Mouse (Mus musculus) liver, embryonic 11.5 days (tissue): ENCODE results near the gene Tekt4. TPM values are rescaled to one million over a fixed set of nuclear protein-coding genes. Genes with fewer than 3 reads are reported as not detected.

Source experiments
- ATAC-seq: fragments of 200-750 bp; cut with Nextera tagmentation; replicated peaks from 2 replicates; pipeline ENCODE4 v1.8.0; 2017; ENCODE audit warnings: moderate number of reproducible peaks, mild to moderate bottlenecking, moderate TSS enrichment, moderate library complexity; ENCODE audit not compliant: low FRiP score
- DNase-seq: peaks from one replicate; pipeline ENCODE4 v3.0.0-alpha.2; 2017; ENCODE audit warnings: low spot score
- H3K27ac ChIP-seq: fragments of 300-500 bp; sonication (generic); 2 replicates; pipeline ENCODE4 v1.5.1; 2014; ENCODE audit warnings: mild to moderate bottlenecking, low read depth, low read length, control low read depth
- H3K27me3 ChIP-seq: fragments of 300-500 bp; sonication (generic); replicated peaks from 2 replicates; pipeline ENCODE4 v1.6.1; 2014; ENCODE audit warnings: low read length, mixed read lengths; ENCODE audit not compliant: control insufficient read depth, insufficient read depth
- H3K36me3 ChIP-seq: fragments of 300-500 bp; sonication (generic); 2 replicates; pipeline ENCODE4 v1.6.1; 2014; ENCODE audit warnings: mild to moderate bottlenecking, low read length, moderate library complexity, mixed read lengths; ENCODE audit not compliant: control insufficient read depth, insufficient read depth
- H3K4me1 ChIP-seq: fragments of 300-500 bp; sonication (generic); replicated peaks from 2 replicates; pipeline ENCODE4 v1.6.1; 2014; ENCODE audit warnings: low read length, mixed read lengths; ENCODE audit not compliant: control insufficient read depth, insufficient read depth
- H3K4me2 ChIP-seq: fragments of 300-500 bp; sonication (generic); 2 replicates; pipeline ENCODE4 v1.6.1; 2014; ENCODE audit warnings: mild to moderate bottlenecking, control low read depth, moderate library complexity
- H3K4me3 ChIP-seq: fragments of 300-500 bp; sonication (generic); 2 replicates; pipeline ENCODE4 v1.5.1; 2014; ENCODE audit warnings: low read depth, low read length, control low read depth
- H3K9ac ChIP-seq: fragments of 300-500 bp; sonication (generic); 2 replicates; pipeline ENCODE4 v1.6.1; 2014; ENCODE audit warnings: low read depth, low read length, control low read depth
- H3K9me3 ChIP-seq: fragments of 300-500 bp; sonication (generic); 2 replicates; pipeline ENCODE4 v1.6.1; 2016; ENCODE audit warnings: low read length, inconsistent platforms, mixed read lengths; ENCODE audit not compliant: control insufficient read depth
- WGBS: fragments of 180-500 bp; shearing (Covaris S2); extraction: QIAGEN DNeasy Blood & Tissue Kit; methylation state at CpG from one replicate; pipeline ENCODE4 v1.1.7; 2014; 5-methylcytosine and 5-hydroxymethylcytosine counted together
- polyA plus RNA-seq: library from polyadenylated mRNA; unstranded; fragments of >200 nt; fragmentation: Nextera tagmentation; extraction: Ambion mirVana; gene quantifications from 2 replicates; pipeline ENCODE4 v1.2.1, GENCODE M21; 2014

Tekt4 gene
- polyA plus RNA-seq, 1 experiment from 2014 or later = not detected

- WGBS = 60% methylated on average over 7 of the region's 7 CpGs
- H3K4me3 ChIP-seq = no peak overlapping the region
- H3K4me1 ChIP-seq = no peaks in the 10 kb centered on the region
- H3K9me3 ChIP-seq = no peaks in the 10 kb centered on the region
- no peaks in the 10 kb centered on the region for H3K36me3 ChIP-seq
- no peak for ATAC-seq
- H3K9ac ChIP-seq = no peak overlapping the region
- DNase-seq = no peak
- H3K4me2 ChIP-seq = no peak overlapping the region
- H3K27ac ChIP-seq = no peak overlapping the region
- no peaks in the 10 kb centered on the region for H3K27me3 ChIP-seq
These were observed 54.6 kb downstream of the Tekt4 start for GRCm38 (mm10) chr17:25508860-25509577.

GRCm38 (mm10) chr17:25510074-25510830 lies 55.8 kb downstream of the Tekt4 start:
- 74% methylated on average over 10 of the region's 10 CpGs for WGBS
- DNase-seq (no peak), ATAC-seq (no peak)
- Histone ChIP-seq H3K27ac (no peak overlapping the region), H3K36me3 (no peaks in the 10 kb centered on the region), H3K9ac (no peak overlapping the region), H3K4me2 (no peak overlapping the region), H3K27me3 (no peaks in the 10 kb centered on the region), H3K4me1 (no peaks in the 10 kb centered on the region), H3K4me3 (no peak overlapping the region), H3K9me3 (no peaks in the 10 kb centered on the region)

- DNase-seq (no peak), ATAC-seq (no peak)
- Histone ChIP-seq H3K9ac (no peak overlapping the region), H3K27ac (no peak overlapping the region), H3K4me1 (no peaks in the 10 kb centered on the region), H3K4me3 (no peak overlapping the region), H3K36me3 (no peaks in the 10 kb centered on the region), H3K4me2 (no peak overlapping the region), H3K9me3 (no peaks in the 10 kb centered on the region), H3K27me3 (no peaks in the 10 kb centered on the region)
- WGBS = 62% methylated on average over 3 of the region's 3 CpGs
These were observed 57.5 kb downstream of the Tekt4 start for GRCm38 (mm10) chr17:25511876-25512275.

- Histone ChIP-seq H3K36me3 (no peaks in the 10 kb centered on the region), H3K4me2 (no peak overlapping the region), H3K4me1 (no peaks in the 10 kb centered on the region), H3K9ac (no peak overlapping the region), H3K27me3 (no peaks in the 10 kb centered on the region), H3K9me3 (no peaks in the 10 kb centered on the region), H3K27ac (no peak overlapping the region), H3K4me3 (no peak overlapping the region)
- DNase-seq (no peak), ATAC-seq (no peak)
- WGBS = 87% methylated on average over 2 of the region's 2 CpGs
These were observed 59.6 kb downstream of the Tekt4 start for GRCm38 (mm10) chr17:25514055-25514454.

- Histone ChIP-seq H3K36me3 (no peaks in the 10 kb centered on the region), H3K27me3 (no peaks in the 10 kb centered on the region), H3K9me3 (no peaks in the 10 kb centered on the region), H3K4me1 (no peaks in the 10 kb centered on the region), H3K27ac (no peak overlapping the region), H3K4me2 (no peak overlapping the region), H3K4me3 (no peak overlapping the region), H3K9ac (no peak overlapping the region)
- WGBS = 25% methylated on average over 5 of the region's 5 CpGs
- DNase-seq (no peak), ATAC-seq (no peak)
These were observed 61.9 kb downstream of the Tekt4 start for GRCm38 (mm10) chr17:25516315-25516714.

- ATAC-seq = no peak
These were observed 63.7 kb downstream of the Tekt4 start for GRCm38 (mm10) chr17:25518144-25518543.

GRCm38 (mm10) chr17:25519511-25519910 lies 65.1 kb downstream of the Tekt4 start:
- ATAC-seq = no peak
- Histone ChIP-seq H3K9me3 (no peaks in the 10 kb centered on the region), H3K27me3 (no peaks in the 10 kb centered on the region), H3K4me3 (no peak overlapping the region), H3K27ac (no peak overlapping the region), H3K9ac (no peak overlapping the region), H3K4me1 (no peaks in the 10 kb centered on the region), H3K36me3 (no peaks in the 10 kb centered on the region), H3K4me2 (no peak overlapping the region)
- 86% methylated on average over 5 of the region's 5 CpGs for WGBS
- no peak for DNase-seq

More at GRCm38 (mm10) chr17:25518144-25518543, 63.7 kb downstream of the Tekt4 start:
- Histone ChIP-seq H3K27ac (no peak overlapping the region), H3K9me3 (no peaks in the 10 kb centered on the region), H3K4me1 (no peaks in the 10 kb centered on the region), H3K9ac (no peak overlapping the region), H3K36me3 (no peaks in the 10 kb centered on the region), H3K27me3 (no peaks in the 10 kb centered on the region), H3K4me3 (no peak overlapping the region), H3K4me2 (no peak overlapping the region)
- 86% methylated on average over 17 of the region's 17 CpGs for WGBS
- DNase-seq = no peak

- H3K9ac ChIP-seq = no peak overlapping the region
- H3K4me1 ChIP-seq = no peaks in the 10 kb centered on the region
- no peaks in the 10 kb centered on the region for H3K36me3 ChIP-seq
- no peak overlapping the region for H3K4me3 ChIP-seq
- WGBS = 42% methylated on average over 9 of the region's 9 CpGs
- H3K27ac ChIP-seq = no peak overlapping the region
- no peaks in the 10 kb centered on the region for H3K27me3 ChIP-seq
- DNase-seq = no peak
- no peak for ATAC-seq
- no peaks in the 10 kb centered on the region for H3K9me3 ChIP-seq
- no peak overlapping the region for H3K4me2 ChIP-seq
These were observed 66.1 kb downstream of the Tekt4 start for GRCm38 (mm10) chr17:25520492-25520891.

- DNase-seq = no peak
- Histone ChIP-seq H3K27me3 (0 out of 2 replicates have a peak, but pooled peaks cover 3% of the 10 kb centered on the region), H3K4me2 (no peak overlapping the region), H3K27ac (no peak overlapping the region), H3K4me1 (no peaks in the 10 kb centered on the region), H3K4me3 (no peak overlapping the region), H3K36me3 (no peaks in the 10 kb centered on the region), H3K9me3 (no peaks in the 10 kb centered on the region), H3K9ac (no peak overlapping the region)
- no peak for ATAC-seq
- 80% methylated on average over 12 of the region's 12 CpGs for WGBS
These were observed 67.7 kb downstream of the Tekt4 start for GRCm38 (mm10) chr17:25522080-25522479.
